Mouse (Mus musculus) embryonic fibroblast, embryonic 13.5 days (primary cell): Measurements from ENCODE around the gene Flvcr2. TPM values are rescaled to one million over a fixed set of nuclear protein-coding genes. Genes with fewer than 3 reads are reported as not detected.

ENCODE experiments used
- H3K27ac ChIP-seq: 2 replicates; pipeline ENCODE4 v1.5.1; 2012; ENCODE audit warnings: low read length, control low read depth, inconsistent platforms; ENCODE audit not compliant: insufficient read depth
- H3K4me1 ChIP-seq: 2 replicates; pipeline ENCODE4 v1.6.1; 2011; ENCODE audit warnings: low read length; ENCODE audit not compliant: control insufficient read depth, insufficient read depth
- H3K4me3 ChIP-seq: 2 replicates; pipeline ENCODE4 v1.5.1; 2011; ENCODE audit warnings: mild to moderate bottlenecking, control low read depth, low read length; ENCODE audit not compliant: insufficient read depth
- CTCF ChIP-seq: IDR thresholded peaks from 2 replicates; pipeline ENCODE4 v1.5.1; 2011; ENCODE audit warnings: mild to moderate bottlenecking, control low read depth, low read length, moderate library complexity, borderline replicate concordance; ENCODE audit not compliant: insufficient read depth
- POLR2A ChIP-seq: IDR thresholded peaks from 2 replicates; pipeline ENCODE4 v1.6.1; 2011; ENCODE audit warnings: low read depth, mild to moderate bottlenecking, control low read depth, low read length, moderate library complexity
- polyA plus RNA-seq: library from polyadenylated mRNA; stranded (reverse); fragments of >200 nt; gene quantifications from 2 replicates; pipeline ENCODE4 v1.2.4, GENCODE M21; 2011; ENCODE audit warnings: low read depth; ENCODE audit not compliant: missing spikeins, insufficient read length

Flvcr2 gene
- polyA plus RNA-seq, 1 experiment = 2.1 TPM

GRCm38 (mm10) chr12:85729945-85730290, 16.4 kb upstream of the Flvcr2 start:
- Histone ChIP-seq H3K27ac (no peak overlapping the region), H3K4me3 (no peak overlapping the region), H3K4me1 (no peaks in the 10 kb centered on the region)
- TF ChIP-seq CTCF (no peak), POLR2A (no peak)

DNA sequence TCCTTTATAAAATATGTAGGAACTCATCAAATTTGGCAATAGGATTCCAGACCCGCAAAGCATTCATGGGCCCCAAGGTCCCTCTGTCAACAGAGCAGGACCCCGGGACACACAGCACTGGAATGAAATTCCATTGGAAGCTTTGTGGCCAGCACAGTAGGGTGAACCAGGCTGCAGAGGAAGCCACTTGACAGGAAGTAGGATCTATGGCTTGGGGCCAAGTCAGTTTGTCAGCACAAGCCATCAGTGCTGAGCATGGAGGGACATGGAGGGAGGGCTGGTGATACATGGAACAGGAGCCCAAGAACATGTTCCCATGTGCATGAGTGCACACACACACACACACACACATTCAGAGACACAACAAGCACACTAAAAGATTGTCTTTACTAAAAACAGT, 10.1 kb upstream of the Flvcr2 start:
- Histone ChIP-seq H3K27ac (no peak overlapping the region), H3K4me1 (no peaks in the 10 kb centered on the region), H3K4me3 (no peak overlapping the region)
- no peak for TF ChIP-seq CTCF
- TF ChIP-seq POLR2A = no peak

DNA sequence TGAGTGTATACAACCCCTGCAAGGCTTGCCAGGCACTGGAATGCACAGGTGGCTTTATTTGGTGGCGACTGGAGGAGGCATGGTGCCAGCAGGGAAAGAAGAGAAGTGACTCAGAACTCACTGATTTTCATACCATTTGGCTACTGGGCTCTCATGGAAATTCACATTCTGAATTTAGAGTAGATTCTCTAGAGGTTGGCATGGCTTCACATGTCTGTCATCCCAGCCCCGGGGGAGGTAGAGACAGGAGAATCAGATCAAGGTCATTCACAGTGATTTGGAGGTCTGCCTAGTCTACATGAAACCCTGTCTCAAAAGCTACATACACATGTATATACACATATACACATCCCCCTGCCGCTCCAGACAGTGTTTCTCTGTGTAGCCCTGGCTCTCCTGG, 9.4 kb upstream of the Flvcr2 start:
- no peak for TF ChIP-seq POLR2A
- no peak for TF ChIP-seq CTCF
- Histone ChIP-seq H3K27ac (no peak overlapping the region), H3K4me3 (no peak overlapping the region), H3K4me1 (no peaks in the 10 kb centered on the region)

- TF ChIP-seq POLR2A (no peak), CTCF (no peak)
Measured at GRCm38 (mm10) chr12:85746696-85747219, 419 bp downstream of the Flvcr2 start.

DNA sequence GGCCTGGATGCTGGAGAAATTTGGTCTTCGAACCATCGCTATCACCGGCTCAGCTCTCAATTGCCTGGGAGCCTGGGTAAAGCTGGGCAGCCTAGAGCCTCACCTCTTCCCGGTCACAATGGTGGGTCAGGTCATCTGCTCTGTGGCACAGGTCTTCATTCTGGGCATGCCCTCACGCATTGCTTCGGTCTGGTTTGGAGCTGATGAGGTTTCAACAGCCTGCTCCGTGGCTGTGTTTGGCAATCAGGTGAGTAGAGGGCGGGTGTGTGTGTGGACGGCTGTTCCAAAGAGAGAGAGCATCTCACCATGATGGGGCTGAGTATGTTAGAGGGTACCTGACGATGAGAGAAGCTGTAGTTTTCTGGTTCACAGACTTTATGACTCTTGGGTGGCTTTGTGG, 1.0 kb downstream of the Flvcr2 start:
- no peak overlapping the region for H3K27ac ChIP-seq
- no peak for TF ChIP-seq CTCF
- TF ChIP-seq POLR2A = no peak
- no peaks in the 10 kb centered on the region for H3K4me1 ChIP-seq
- no peak overlapping the region for H3K4me3 ChIP-seq

More at GRCm38 (mm10) chr12:85746696-85747219, 419 bp downstream of the Flvcr2 start:
- Histone ChIP-seq H3K4me1 (no peaks in the 10 kb centered on the region), H3K27ac (no peak overlapping the region), H3K4me3 (peak overlapping the region; percentile 42)

DNA sequence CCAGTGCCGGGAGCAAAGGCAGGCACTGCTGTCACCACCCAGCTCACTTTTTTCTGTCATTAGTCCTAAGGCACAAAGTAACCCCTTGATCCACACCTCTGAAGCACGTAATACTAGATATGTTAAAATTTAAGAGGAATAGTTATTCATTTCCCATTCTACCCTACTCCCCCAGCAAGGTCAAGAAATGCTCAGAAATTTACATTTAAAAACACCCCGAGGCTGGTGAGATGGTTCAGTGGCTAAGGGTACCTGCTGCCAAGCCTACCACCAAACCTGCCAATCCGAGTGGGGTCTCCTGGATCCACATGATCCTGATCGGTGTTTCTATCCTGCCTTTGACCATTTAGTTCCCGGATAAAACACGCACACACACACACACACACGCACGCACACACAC, 3.5 kb downstream of the Flvcr2 start:
- H3K27ac ChIP-seq = no peak overlapping the region
- no peak for TF ChIP-seq POLR2A
- TF ChIP-seq CTCF = no peak
- H3K4me3 ChIP-seq = no peak overlapping the region
- no peaks in the 10 kb centered on the region for H3K4me1 ChIP-seq

DNA sequence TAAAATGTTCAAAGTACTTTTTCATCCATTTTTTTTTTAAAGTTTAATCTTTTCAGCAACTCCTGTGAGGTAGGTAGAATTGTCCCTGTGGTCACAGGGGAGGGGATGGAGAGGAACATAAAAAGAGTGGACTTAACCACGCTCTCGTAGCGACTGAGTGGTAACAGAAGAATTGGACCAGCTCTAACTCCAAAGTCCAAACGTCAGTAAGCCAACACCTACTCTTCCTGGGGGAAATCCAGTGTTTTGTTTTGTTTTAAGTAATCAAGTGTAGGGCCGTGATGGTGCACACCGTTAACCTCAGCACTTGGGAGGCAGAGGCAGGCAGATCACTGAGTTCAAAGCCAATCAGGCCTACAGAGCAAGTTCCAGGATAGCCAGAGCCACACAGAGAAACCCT, 5.8 kb downstream of the Flvcr2 start:
- no peak overlapping the region for H3K4me3 ChIP-seq
- no peaks in the 10 kb centered on the region for H3K4me1 ChIP-seq
- no peak for TF ChIP-seq POLR2A
- TF ChIP-seq CTCF = no peak
- no peak overlapping the region for H3K27ac ChIP-seq

DNA sequence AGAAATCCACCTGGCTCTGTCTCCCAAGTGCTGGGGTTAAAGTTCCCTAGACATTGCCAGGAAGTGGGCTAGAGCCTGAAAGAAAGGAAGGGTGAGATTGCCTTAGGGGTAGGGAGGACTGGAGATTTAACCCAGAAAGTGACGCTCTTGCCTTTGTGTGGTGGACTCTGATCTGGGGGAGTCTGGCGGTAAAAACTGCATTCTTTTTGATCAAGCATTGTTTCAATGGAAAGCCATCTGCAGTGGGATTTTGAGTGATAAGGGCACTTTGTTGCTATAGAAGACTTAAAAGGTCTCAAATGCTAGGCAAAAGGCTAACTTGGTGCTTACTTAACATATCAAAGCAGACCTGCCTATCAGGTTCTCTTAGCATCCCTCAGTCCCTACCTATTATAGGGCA, 6.9 kb downstream of the Flvcr2 start:
- no peak overlapping the region for H3K4me3 ChIP-seq
- H3K4me1 ChIP-seq = no peaks in the 10 kb centered on the region
- TF ChIP-seq POLR2A (no peak), CTCF (no peak)
- H3K27ac ChIP-seq = no peak overlapping the region

- H3K4me1 ChIP-seq = no peaks in the 10 kb centered on the region
- H3K4me3 ChIP-seq = no peak overlapping the region
- TF ChIP-seq CTCF = no peak
- TF ChIP-seq POLR2A = no peak
- no peak overlapping the region for H3K27ac ChIP-seq
Measured at GRCm38 (mm10) chr12:85754611-85755265, 8.4 kb downstream of the Flvcr2 start.

DNA sequence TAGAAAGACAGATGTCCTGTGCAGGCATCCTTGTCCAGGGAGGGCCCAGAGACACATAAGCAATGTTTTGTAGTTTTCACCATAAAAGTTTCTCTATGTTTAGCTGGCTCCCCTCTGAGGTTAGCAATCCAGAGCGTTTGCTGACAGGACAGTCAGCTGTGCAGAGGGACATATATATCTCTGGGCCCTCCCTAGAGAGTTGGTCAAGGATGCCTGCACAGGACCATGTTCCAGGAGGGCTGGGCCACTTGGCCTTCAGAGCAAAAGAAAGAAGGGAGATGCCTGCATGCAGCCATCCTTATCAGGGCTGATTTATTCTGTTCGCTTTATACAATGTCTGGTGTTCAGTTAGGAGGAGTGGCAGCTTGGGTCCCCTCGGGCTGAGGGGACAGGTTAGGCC, 10.1 kb downstream of the Flvcr2 start:
- Histone ChIP-seq H3K4me3 (no peak overlapping the region), H3K27ac (no peak overlapping the region), H3K4me1 (no peaks in the 10 kb centered on the region)
- no peak for TF ChIP-seq POLR2A
- no peak for TF ChIP-seq CTCF
